Mouse (Mus musculus) kidney, postnatal 36 days (tissue): Measurements from ENCODE around the gene Ccdc127.

Source experiments
- DNase-seq, 2 experiments: peaks; one replicate each; pipeline ENCODE4 v3.0.0; 2021 to 2022; ENCODE audit warnings: mixed read lengths in 2 of 2

The Ccdc127 gene

GRCm38 (mm10) chr13:74349566-74350434, at the start of gene Ccdc127, which contains the start of gene Sdha:
Ccdc127 (plus strand) TSS chr13:74350309.
Sdha (minus strand) TSS chr13:74350280.
- peak; percentile 95 to 98 for DNase-seq

- peak; percentile 42 to 82 for DNase-seq
These were observed 49.0 kb upstream of the Ccdc127 start for GRCm38 (mm10) chr13:74300925-74301606.

GRCm38 (mm10) chr13:74301607-74301984, 48.5 kb upstream of the Ccdc127 start:
- no peak for DNase-seq

- DNase-seq, result peak in 1 of 2 experiments; percentile 20
These were observed 47.8 kb upstream of the Ccdc127 start for GRCm38 (mm10) chr13:74302050-74303037.

- DNase-seq, result no peak
These were observed 44.7 kb upstream of the Ccdc127 start for GRCm38 (mm10) chr13:74305380-74305779.

- no peak for DNase-seq
These were observed 44.3 kb upstream of the Ccdc127 start for GRCm38 (mm10) chr13:74305780-74306179.

GRCm38 (mm10) chr13:74314616-74315015, 35.5 kb upstream of the Ccdc127 start:
- no peak for DNase-seq

GRCm38 (mm10) chr13:74316386-74316785, 33.7 kb upstream of the Ccdc127 start:
- DNase-seq, result peak in 1 of 2 experiments; percentile 8

GRCm38 (mm10) chr13:74316789-74317169, 33.3 kb upstream of the Ccdc127 start:
- DNase-seq, result peak; percentile 46 to 60

GRCm38 (mm10) chr13:74317170-74317849, 32.8 kb upstream of the Ccdc127 start, which contains the start of gene Pdcd6:
Pdcd6 (minus strand) TSS chr13:74317580.
- peak; percentile 96 to 98 for DNase-seq

GRCm38 (mm10) chr13:74329321-74329720, 20.8 kb upstream of the Ccdc127 start:
- DNase-seq, result no peak

GRCm38 (mm10) chr13:74341036-74341435, 9.1 kb upstream of the Ccdc127 start:
- DNase-seq, result peak; percentile 40 to 61

GRCm38 (mm10) chr13:74350435-74350906, 362 bp downstream of the Ccdc127 start:
- no peak for DNase-seq

GRCm38 (mm10) chr13:74356491-74356890, 6.4 kb downstream of the Ccdc127 start:
- DNase-seq, result no peak

GRCm38 (mm10) chr13:74362218-74362617, 12.1 kb downstream of the Ccdc127 start:
- no peak for DNase-seq

GRCm38 (mm10) chr13:74363176-74363858, 13.2 kb downstream of the Ccdc127 start:
- DNase-seq, result peak; percentile 20 to 30

GRCm38 (mm10) chr13:74363859-74364235, 13.7 kb downstream of the Ccdc127 start, which contains the start of gene Lrrc14b:
Lrrc14b (minus strand) TSS chr13:74364005.
- DNase-seq, result peak; percentile 54 to 55

GRCm38 (mm10) chr13:74381533-74382276, 31.6 kb downstream of the Ccdc127 start:
- DNase-seq, result no peak

GRCm38 (mm10) chr13:74382289-74382688, 32.2 kb downstream of the Ccdc127 start:
- no peak for DNase-seq

GRCm38 (mm10) chr13:74389730-74390129, 39.6 kb downstream of the Ccdc127 start:
- DNase-seq, result no peak
